Mouse (Mus musculus) stomach, postnatal 0 days (tissue): ENCODE measurements around the gene Siva1. TPM values are rescaled to one million over a fixed set of nuclear protein-coding genes. Genes with fewer than 3 reads are reported as not detected.

Source experiments
- ATAC-seq: fragments of 200-750 bp; cut with Nextera tagmentation; 2 replicates; pipeline ENCODE4 v1.8.0; 2017; ENCODE audit not compliant: low FRiP score, low TSS enrichment
- DNase-seq: peaks from one replicate; pipeline ENCODE4 v3.0.0-alpha.2; 2016; ENCODE audit warnings: low spot score
- H3K27ac ChIP-seq: fragments of 300-500 bp; sonication (generic); replicated peaks from 2 replicates; pipeline ENCODE4 v1.5.1; 2014; ENCODE audit warnings: mild to moderate bottlenecking, control low read depth
- H3K27me3 ChIP-seq: fragments of 300-500 bp; sonication (generic); 2 replicates; pipeline ENCODE4 v1.6.1; 2014; ENCODE audit warnings: low read length; ENCODE audit not compliant: control insufficient read depth, insufficient read depth
- H3K36me3 ChIP-seq: fragments of 300-500 bp; sonication (generic); 2 replicates; pipeline ENCODE4 v1.6.1; 2014; ENCODE audit warnings: low read length, mixed read lengths; ENCODE audit not compliant: control insufficient read depth, insufficient read depth
- H3K4me1 ChIP-seq: fragments of 300-500 bp; sonication (generic); replicated peaks from 2 replicates; pipeline ENCODE4 v1.6.1; 2014; ENCODE audit warnings: antibody characterized with exemption; ENCODE audit not compliant: control insufficient read depth, insufficient read depth
- H3K4me2 ChIP-seq: fragments of 300-500 bp; sonication (generic); replicated peaks from 2 replicates; pipeline ENCODE4 v1.6.1; 2014; ENCODE audit warnings: low read depth, mild to moderate bottlenecking, control low read depth, moderate library complexity
- H3K4me3 ChIP-seq: fragments of 300-500 bp; sonication (generic); 2 replicates; pipeline ENCODE4 v1.5.1; 2014; ENCODE audit warnings: low read depth, low read length, control low read depth
- H3K9ac ChIP-seq: fragments of 300-500 bp; sonication (generic); 2 replicates; pipeline ENCODE4 v1.6.1; 2014; ENCODE audit warnings: mild to moderate bottlenecking, low read length, control low read depth, mixed read lengths
- H3K9me3 ChIP-seq: fragments of 300-500 bp; sonication (generic); 2 replicates; pipeline ENCODE4 v1.6.1; 2016; ENCODE audit warnings: low read length; ENCODE audit not compliant: control insufficient read depth
- CTCF ChIP-seq: IDR thresholded peaks from 2 replicates; pipeline ENCODE4 v1.5.1; 2016; ENCODE audit warnings: antibody characterized with exemption, low read depth, mild to moderate bottlenecking, moderate library complexity
- EP300 ChIP-seq: optimal IDR thresholded peaks from 2 replicates; pipeline ENCODE3; 2016; ENCODE audit warnings: antibody characterized with exemption
- WGBS: fragments of 180-500 bp; shearing (Covaris S2); extraction: QIAGEN DNeasy Blood & Tissue Kit; methylation state at CpG from one replicate; pipeline ENCODE4 v1.1.7; 2014; 5-methylcytosine and 5-hydroxymethylcytosine counted together
- polyA plus RNA-seq: library from polyadenylated mRNA; unstranded; fragments of >200 nt; fragmentation: Nextera tagmentation; extraction: Ambion mirVana; gene quantifications from 2 replicates; pipeline ENCODE4 v1.2.1, GENCODE M21; 2015

Gene Siva1
- polyA plus RNA-seq, 1 experiment from 2014 or later = 97.1 TPM

DNA sequence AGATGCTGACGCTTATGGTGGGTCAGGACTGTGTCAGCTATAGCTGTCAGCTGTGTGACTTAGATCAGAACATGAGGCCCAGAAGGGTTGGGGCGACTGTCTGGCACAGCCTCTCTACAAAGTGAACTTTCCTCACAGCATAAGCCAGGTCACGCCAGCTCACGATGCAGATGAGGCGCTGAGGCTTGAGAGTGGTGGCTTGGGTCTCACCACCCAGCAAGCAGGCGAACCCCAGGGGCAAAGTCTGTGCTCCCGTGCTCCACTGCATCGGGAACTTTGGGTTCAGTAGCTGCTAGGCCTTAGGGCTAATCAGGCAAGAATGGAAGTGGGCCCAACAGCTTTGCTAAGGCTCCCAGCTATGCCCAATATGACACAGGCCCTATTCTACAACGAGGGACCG, 35.4 kb upstream of the Siva1 start:
- H3K9me3 ChIP-seq = no peaks in the 10 kb centered on the region
- DNase-seq (no peak), ATAC-seq (no peak)
- H3K9ac ChIP-seq = no peak overlapping the region
- no peaks in the 10 kb centered on the region for H3K4me1 ChIP-seq
- H3K4me2 ChIP-seq = no peak overlapping the region
- no peaks in the 10 kb centered on the region for H3K36me3 ChIP-seq
- WGBS = 89% methylated on average over 10 of the region's 10 CpGs
- no peak overlapping the region for H3K4me3 ChIP-seq
- no peaks in the 10 kb centered on the region for H3K27me3 ChIP-seq
- TF ChIP-seq CTCF = no peak
- H3K27ac ChIP-seq = no peak overlapping the region

DNA sequence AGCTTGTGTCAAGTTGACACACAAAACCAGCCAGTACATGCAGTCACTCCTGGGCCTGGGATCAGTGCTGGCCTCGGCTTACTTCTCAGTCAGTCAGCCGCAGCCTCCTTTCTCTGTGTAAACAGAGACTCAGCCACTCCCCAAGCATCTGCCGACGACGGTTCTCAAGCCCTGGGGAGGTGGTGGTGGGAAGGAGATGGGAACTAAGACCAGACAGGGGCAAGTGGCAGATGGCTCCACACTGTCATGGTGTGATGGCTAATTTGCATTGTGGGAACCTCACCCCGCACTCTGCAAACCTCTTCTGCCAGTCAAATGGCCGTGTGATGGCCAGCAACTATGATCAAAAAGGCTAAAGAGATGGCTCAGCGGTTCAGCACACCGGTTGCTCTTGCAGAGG, 27.8 kb upstream of the Siva1 start:
- Histone ChIP-seq H3K4me1 (no peaks in the 10 kb centered on the region; the same call in 1 of the 2 replicates), H3K27me3 (no peaks in the 10 kb centered on the region), H3K27ac (no peak overlapping the region), H3K4me3 (no peak overlapping the region), H3K36me3 (no peaks in the 10 kb centered on the region), H3K4me2 (no peak overlapping the region), H3K9ac (no peak overlapping the region), H3K9me3 (no peaks in the 10 kb centered on the region)
- 44% methylated on average over 9 of the region's 9 CpGs for WGBS
- TF ChIP-seq EP300 = no peak
- TF ChIP-seq CTCF = no peak
- DNase-seq (no peak), ATAC-seq (no peak)

DNA sequence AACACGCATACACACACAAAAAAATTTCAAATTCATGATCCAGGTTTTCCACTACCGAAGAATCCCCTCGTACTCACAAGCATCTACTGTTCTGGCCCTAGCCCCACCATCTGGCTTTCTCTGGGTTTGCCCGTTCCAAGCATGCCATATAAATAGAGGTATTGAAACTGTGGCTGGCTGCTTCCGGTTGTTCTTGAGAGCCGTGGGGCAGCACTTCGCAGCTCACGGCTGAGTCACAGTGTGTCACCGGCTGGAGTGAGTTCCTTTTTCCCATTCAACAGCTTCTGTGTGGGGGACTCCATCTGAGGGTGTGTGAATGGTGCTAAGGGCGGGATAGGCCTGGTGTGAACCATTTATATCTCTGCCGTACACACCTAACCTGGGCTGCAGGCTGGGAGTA, 27.3 kb upstream of the Siva1 start:
- TF ChIP-seq CTCF (no peak), EP300 (no peak)
- Histone ChIP-seq H3K9ac (no peak overlapping the region), H3K36me3 (no peaks in the 10 kb centered on the region), H3K27ac (no peak overlapping the region), H3K4me3 (no peak overlapping the region), H3K27me3 (no peaks in the 10 kb centered on the region), H3K9me3 (no peaks in the 10 kb centered on the region), H3K4me2 (no peak overlapping the region), H3K4me1 (no peaks in the 10 kb centered on the region; the same call in 1 of the 2 replicates)
- ATAC-seq (no peak), DNase-seq (no peak)
- WGBS = 67% methylated on average over 11 of the region's 11 CpGs

DNA sequence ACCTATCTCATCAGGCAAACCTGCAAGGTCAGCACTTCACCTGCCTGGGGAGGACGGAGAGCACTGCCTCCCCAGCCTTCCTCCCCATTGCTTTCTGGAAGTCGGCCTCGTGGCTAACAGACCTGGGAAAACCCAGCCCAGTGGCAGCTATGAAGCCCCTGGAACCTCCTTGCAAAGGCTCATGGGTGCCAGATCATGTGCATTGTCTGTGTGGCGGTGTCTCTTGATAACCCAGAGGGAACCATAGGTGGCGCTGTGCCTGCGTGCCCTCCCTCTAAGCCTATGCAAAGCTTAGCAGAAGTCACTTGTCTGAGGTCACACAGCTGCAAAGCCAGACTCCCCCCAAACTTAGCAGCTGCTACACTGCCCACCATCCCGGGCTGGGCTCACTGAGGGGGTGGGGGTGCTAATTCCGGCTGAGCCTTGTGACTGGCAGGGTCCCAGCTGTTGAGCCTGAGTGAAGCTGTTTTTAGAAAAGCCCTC, 26.5 kb upstream of the Siva1 start:
- Histone ChIP-seq H3K36me3 (no peaks in the 10 kb centered on the region), H3K27ac (no peak overlapping the region), H3K4me3 (no peak overlapping the region), H3K4me1 (no peaks in the 10 kb centered on the region; the same call in 1 of the 2 replicates), H3K27me3 (no peaks in the 10 kb centered on the region), H3K4me2 (no peak overlapping the region), H3K9me3 (no peaks in the 10 kb centered on the region), H3K9ac (no peak overlapping the region)
- peak; percentile 70 for DNase-seq
- ATAC-seq = peak; percentile 51; the same call in 1 of the 2 replicates
- TF ChIP-seq CTCF (peak; percentile 86), EP300 (no peak)
- 17% methylated on average over 8 of the region's 8 CpGs for WGBS

DNA sequence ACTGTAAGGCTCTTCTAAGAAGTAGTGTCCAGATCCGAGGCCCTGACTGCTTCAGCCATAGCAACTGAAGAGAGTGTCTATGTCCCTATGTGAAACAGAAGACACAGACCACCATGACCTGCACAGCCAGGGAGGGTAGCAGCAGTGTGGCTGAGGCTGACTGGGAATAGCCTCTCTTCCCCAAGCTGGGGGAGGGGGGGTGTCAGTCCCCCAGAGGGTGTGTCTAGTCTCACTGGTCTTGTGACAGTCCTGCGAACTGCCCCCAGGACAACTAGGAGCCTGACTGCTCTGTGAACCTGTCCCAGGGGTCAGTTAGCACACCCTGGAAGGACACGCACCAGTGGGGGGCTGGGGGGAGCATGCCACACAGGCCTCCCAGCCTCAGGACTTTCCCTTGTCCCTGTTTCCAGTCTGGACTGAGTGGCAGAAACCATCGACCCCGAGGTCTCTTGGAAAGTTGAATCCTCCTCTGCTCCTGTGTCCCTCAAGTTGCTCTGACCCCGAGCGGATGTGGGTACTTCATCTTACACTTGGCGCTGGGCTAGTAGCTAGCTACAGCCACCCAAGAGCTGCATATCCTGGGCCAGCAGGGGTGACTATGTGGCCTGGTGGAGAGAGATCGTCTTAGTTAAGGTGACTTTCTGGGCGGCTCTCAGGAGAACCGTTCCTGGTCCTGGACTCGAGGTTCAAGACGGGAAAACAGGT, 25.3 kb upstream of the Siva1 start:
- peak overlapping the region; percentile 18; the same call in 1 of the 2 replicates for H3K27ac ChIP-seq
- peak overlapping the region; percentile 94 for H3K4me2 ChIP-seq
- H3K27me3 ChIP-seq = no peaks in the 10 kb centered on the region
- no peak for TF ChIP-seq CTCF
- TF ChIP-seq EP300 = no peak
- no peaks in the 10 kb centered on the region for H3K36me3 ChIP-seq
- DNase-seq (no peak), ATAC-seq (no peak)
- 39% methylated on average over 13 of the region's 13 CpGs for WGBS
- H3K9me3 ChIP-seq = no peaks in the 10 kb centered on the region
- no peaks in the 10 kb centered on the region; the same call in 1 of the 2 replicates for H3K4me1 ChIP-seq
- H3K9ac ChIP-seq = no peak overlapping the region
- H3K4me3 ChIP-seq = 0 out of 2 replicates have a peak overlapping the region, but pooled peaks have one; percentile 50

DNA sequence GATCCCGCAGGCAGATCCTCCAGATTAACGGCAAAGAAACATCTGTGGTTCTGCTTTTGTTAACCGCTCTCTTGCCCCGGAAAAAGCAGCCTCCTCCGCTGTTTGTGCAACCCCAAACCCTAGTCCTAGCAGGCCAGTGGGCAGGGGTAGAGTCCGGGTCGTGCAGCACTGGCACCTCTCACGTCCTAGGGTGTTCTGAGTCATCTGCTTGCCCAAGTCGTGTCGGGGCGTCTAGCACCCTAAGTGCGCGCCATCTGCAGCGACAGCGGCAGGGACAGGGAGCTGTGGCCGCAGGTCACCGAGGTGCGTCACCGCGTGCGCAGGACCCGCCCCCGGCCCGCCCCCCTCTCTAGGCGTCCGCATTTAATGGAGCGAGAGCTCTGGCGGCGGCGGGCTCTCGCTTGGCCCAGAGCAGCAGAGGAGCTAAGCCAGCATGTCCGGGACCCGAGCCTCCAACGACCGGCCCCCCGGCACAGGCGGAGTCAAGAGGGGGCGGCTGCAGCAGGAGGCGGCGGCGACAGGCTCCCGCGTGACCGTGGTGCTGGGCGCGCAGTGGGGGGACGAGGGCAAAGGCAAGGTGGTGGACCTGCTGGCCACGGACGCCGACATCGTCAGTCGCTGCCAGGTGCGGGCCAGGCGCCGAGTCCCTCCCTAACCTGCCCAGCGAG, 24.7 kb upstream of the Siva1 start, which contains the start of gene Adssl1:
Adssl1 (plus strand) TSS at position 360 of the 668 bp plus-strand sequence.
- H3K9me3 ChIP-seq = no peaks in the 10 kb centered on the region
- TF ChIP-seq EP300 = no peak
- TF ChIP-seq CTCF = no peak
- no peaks in the 10 kb centered on the region for H3K36me3 ChIP-seq
- no peaks in the 10 kb centered on the region for H3K27me3 ChIP-seq
- peak within 1 kb of the TSS; percentile 94 for H3K4me2 ChIP-seq
- no peaks in the 10 kb centered on the region; the same call in 1 of the 2 replicates for H3K4me1 ChIP-seq
- peak; percentile 52 for ATAC-seq
- peak within 1 kb of the TSS; percentile 50 for H3K4me3 ChIP-seq
- peak within 1 kb of the TSS; percentile 18; the same call in 1 of the 2 replicates for H3K27ac ChIP-seq
- WGBS = 1% methylated on average over 49 of the region's 56 CpGs
- peak within 1 kb of the TSS; percentile 61 for H3K9ac ChIP-seq
- DNase-seq = peak; percentile 83
